Mouse (Mus musculus) lung, adult 18-20 months (tissue): ENCODE data around the gene Ahnak2.
"Not testable (repeated sequence)": the region's sequence is repeated elsewhere in the genome, so short reads cannot be mapped to it uniquely, and the experiment has no call there.

Source experiments
- DNase-seq, 2 experiments: peaks; one replicate each; pipeline ENCODE4 v3.0.0; 2022; ENCODE audit warnings: mixed read lengths in 2 of 2

The Ahnak2 gene

GRCm38 (mm10) chr12:112801864-112802846, at the start of gene Ahnak2:
Gene Ahnak2 (minus strand): TSS chr12:112802657.
- DNase-seq: no peak

GRCm38 (mm10) chr12:112851116-112851515, 48.7 kb upstream of the Ahnak2 start:
- DNase-seq: peak in 1 of 2 experiments; percentile 63

- no peak for DNase-seq
These were observed 47.9 kb upstream of the Ahnak2 start for GRCm38 (mm10) chr12:112850344-112850743.

GRCm38 (mm10) chr12:112849235-112850022, 47.0 kb upstream of the Ahnak2 start:
- DNase-seq: no peak

GRCm38 (mm10) chr12:112847880-112848279, 45.4 kb upstream of the Ahnak2 start:
- no peak for DNase-seq

- DNase-seq: peak; percentile 83 to 86
These were observed 41.3 kb upstream of the Ahnak2 start for GRCm38 (mm10) chr12:112843803-112844202.

- DNase-seq: not testable (repeated sequence)
These were observed 39.7 kb upstream of the Ahnak2 start for GRCm38 (mm10) chr12:112842128-112842527.

GRCm38 (mm10) chr12:112841338-112841892, 39.0 kb upstream of the Ahnak2 start:
- DNase-seq: not testable (repeated sequence)

- no peak for DNase-seq
These were observed 38.0 kb upstream of the Ahnak2 start for GRCm38 (mm10) chr12:112840209-112841086.

- no peak for DNase-seq
These were observed 32.6 kb upstream of the Ahnak2 start for GRCm38 (mm10) chr12:112835046-112835445.

- DNase-seq: peak in 1 of 2 experiments; percentile 38
These were observed 31.1 kb upstream of the Ahnak2 start for GRCm38 (mm10) chr12:112833527-112833926.

- no peak for DNase-seq
These were observed 30.0 kb upstream of the Ahnak2 start for GRCm38 (mm10) chr12:112832411-112832810.

- DNase-seq: no peak
These were observed 28.1 kb upstream of the Ahnak2 start for GRCm38 (mm10) chr12:112830570-112830969.

GRCm38 (mm10) chr12:112830141-112830540, 27.7 kb upstream of the Ahnak2 start:
- DNase-seq: no peak

- DNase-seq: peak; percentile 97 to 98
These were observed 26.9 kb upstream of the Ahnak2 start, which contains the start of gene Cdca4 for GRCm38 (mm10) chr12:112829244-112829864. Gene Cdca4 (minus strand): TSS chr12:112829423.

GRCm38 (mm10) chr12:112828501-112829243, 26.2 kb upstream of the Ahnak2 start:
- DNase-seq: peak in 1 of 2 experiments; percentile 8

- DNase-seq: no peak
These were observed 23.4 kb upstream of the Ahnak2 start for GRCm38 (mm10) chr12:112825901-112826300.

- DNase-seq: peak in 1 of 2 experiments; percentile 20
These were observed 20.8 kb upstream of the Ahnak2 start for GRCm38 (mm10) chr12:112823221-112823620.

GRCm38 (mm10) chr12:112822676-112823075, 20.2 kb upstream of the Ahnak2 start:
- DNase-seq: no peak

- DNase-seq: no peak
These were observed 19.5 kb upstream of the Ahnak2 start for GRCm38 (mm10) chr12:112821974-112822373.

- no peak for DNase-seq
These were observed 18.8 kb upstream of the Ahnak2 start for GRCm38 (mm10) chr12:112821216-112821615.
